Mouse (Mus musculus): Measurements from ENCODE around the gene 9930104L06Rik.
A peak's percentile ranks its signal among the peaks of the same experiment; 100 is the strongest.

GRCm38 (mm10) chr4:124944961-124945360 lies 8.1 kb downstream of the 9930104L06Rik start:
- TF ChIP-seq TAL1 (IDR thresholded peaks at IDR 0.05; ENCODE audit: low read length) = no peak
- TF ChIP-seq EP300 (IDR thresholded peaks at IDR 0.05; ENCODE audit: low read depth in 1 of 2, low read length in 2 of 2) = no peak
- no peak for TF ChIP-seq USF2 (IDR thresholded peaks at IDR 0.05; ENCODE audit: borderline replicate concordance in 1 of 2, insufficient read depth in 1 of 2, low read depth in 1 of 2, low read length in 2 of 2)
- TF ChIP-seq POLR2A (IDR thresholded peaks at IDR 0.05; ENCODE audit: control insufficient read depth in 1 of 2, insufficient read depth in 1 of 2, low read depth in 1 of 2, low read length in 2 of 2, poor library complexity in 1 of 2) = no peak
- peak; percentile 23 to 44 (median 31) for TF ChIP-seq CTCF (IDR thresholded peaks at IDR 0.05 in 2 of 3, conservative IDR thresholded peaks at IDR 0.05 in 1 of 3; ENCODE audit: control insufficient read depth in 1 of 3, insufficient read depth in 1 of 3, low read depth in 2 of 3, low read length in 3 of 3, poor library complexity in 1 of 3, severe bottlenecking in 1 of 3)
- TF ChIP-seq SIN3A (IDR thresholded peaks at IDR 0.05; ENCODE audit: low read length) = no peak
